Mouse (Mus musculus) gastrocnemius, postnatal 4 days (tissue): Measurements from ENCODE around the gene Creb5. TPM values are rescaled to one million over a fixed set of nuclear protein-coding genes. Genes with fewer than 3 reads are reported as not detected.

Experiments
- DNase-seq, 2 experiments: peaks; one replicate each; pipeline ENCODE4 v3.0.0; 2021 to 2022; ENCODE audit warnings: low spot score in 2 of 2, mixed read lengths in 2 of 2
- long read RNA-seq, 2 experiments: library from polyadenylated mRNA; stranded (forward); transcript quantifications; one replicate each; pipeline ENCODE4 v2.0.0; 2021
- total RNA-seq, 2 experiments: library from RNA; stranded (reverse); gene quantifications; 2 replicates each; pipeline ENCODE4 v1.2.3; 2021

Creb5 gene
- 10 to 100 TPM; 29.0 to 33.0 TPM for total RNA-seq
- long read RNA-seq, experiment 1, full-length matches to known transcripts, result 1 of 9 reads
- long read RNA-seq, experiment 1, partial matches to known transcripts, result 3 of 9 reads
- long read RNA-seq, experiment 1, other reads (novel, unspliced or antisense), result 5 of 9 reads
- long read RNA-seq, experiment 2, full-length matches to known transcripts, result 4 of 10 reads
- long read RNA-seq, experiment 2, partial matches to known transcripts, result 0 of 10 reads
- long read RNA-seq, experiment 2, other reads (novel, unspliced or antisense), result 6 of 10 reads

DNA sequence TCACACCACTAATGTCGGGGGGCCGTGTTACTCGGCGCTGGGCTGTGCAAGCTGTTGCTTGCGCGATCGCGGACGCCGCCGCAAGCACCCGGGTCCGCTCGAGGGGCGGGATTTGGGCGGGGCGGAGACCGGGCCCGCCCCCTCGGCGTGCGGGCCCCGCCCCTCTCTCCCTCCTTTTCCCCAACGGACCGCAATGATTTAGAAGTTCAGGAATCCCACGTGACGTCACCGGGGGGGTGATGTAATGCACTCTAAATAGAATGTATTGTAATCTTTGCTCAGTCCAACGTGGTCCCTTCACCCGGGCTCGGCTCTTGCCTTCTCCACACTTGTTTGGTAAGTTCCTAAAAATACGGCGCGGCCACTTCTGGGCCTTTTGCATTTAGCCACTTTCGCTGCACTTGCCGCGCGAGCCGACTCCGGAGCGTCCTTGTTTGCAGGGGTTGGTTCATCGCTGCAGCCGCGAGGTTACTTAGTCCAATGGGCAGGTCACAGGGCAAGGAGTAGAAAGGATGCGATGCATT lies at the start of gene Creb5:
TSS of gene Creb5 (plus strand) at position 233 of the 524 bp plus-strand sequence.
- DNase-seq, result peak; percentile 89 to 94

DNA sequence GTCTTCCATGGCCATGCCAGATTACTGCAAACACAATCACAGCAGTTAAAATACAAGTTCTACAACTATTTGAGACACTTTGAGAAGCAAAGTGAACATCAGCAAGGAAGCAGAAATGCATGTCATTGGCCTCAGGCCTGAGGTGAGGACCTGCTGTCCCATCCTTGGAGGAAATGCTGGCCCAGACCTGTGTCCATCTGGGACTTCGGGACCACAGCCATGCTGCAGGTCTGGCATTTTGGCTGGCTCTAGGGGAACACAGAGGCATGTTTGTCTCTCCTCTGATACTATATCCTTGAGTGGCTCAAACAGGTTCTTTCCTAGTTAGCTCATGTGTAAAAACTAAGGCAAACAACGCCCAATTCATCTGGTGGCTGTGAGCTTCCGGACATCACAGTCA lies 27.2 kb upstream of the Creb5 start:
- no peak for DNase-seq

DNA sequence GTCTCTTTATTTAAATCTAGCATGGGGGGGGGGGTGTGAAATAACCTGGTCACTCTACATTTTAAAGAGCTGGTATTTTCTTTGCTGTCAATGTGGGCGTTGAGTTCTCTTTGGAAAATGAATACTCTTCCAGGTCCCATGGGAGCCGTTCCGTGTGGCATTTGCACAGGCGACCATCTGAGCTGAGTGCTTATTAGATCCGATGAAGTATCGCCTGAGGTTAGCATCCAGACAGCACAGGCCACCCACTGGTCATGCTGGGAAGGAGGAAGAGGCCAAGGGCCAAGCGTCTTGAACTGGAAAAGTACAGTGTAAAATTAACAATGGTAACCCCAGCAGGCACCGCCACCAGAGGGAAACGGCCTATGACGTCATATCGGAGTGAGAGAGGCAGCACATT lies 24.7 kb upstream of the Creb5 start:
- DNase-seq, result no peak

DNA sequence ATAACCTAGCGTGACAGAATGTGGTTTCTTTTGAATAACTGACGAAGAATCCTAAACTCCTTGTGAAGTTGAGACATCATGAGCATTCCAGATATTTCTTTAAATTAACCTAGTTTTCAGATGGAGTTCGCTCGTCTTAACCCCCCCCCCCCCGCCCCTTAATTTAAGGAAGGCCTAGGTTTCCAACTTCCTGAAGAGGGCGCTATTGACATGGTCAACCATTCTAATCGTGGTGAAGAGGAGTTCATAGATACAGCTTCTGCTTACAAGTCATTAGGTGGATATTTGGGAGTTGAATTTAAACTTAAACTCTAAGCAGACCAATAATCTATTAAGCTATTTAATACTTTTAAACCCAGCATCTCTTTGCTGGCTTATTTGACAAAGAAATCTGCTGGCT lies 20.0 kb upstream of the Creb5 start:
- DNase-seq, result no peak

DNA sequence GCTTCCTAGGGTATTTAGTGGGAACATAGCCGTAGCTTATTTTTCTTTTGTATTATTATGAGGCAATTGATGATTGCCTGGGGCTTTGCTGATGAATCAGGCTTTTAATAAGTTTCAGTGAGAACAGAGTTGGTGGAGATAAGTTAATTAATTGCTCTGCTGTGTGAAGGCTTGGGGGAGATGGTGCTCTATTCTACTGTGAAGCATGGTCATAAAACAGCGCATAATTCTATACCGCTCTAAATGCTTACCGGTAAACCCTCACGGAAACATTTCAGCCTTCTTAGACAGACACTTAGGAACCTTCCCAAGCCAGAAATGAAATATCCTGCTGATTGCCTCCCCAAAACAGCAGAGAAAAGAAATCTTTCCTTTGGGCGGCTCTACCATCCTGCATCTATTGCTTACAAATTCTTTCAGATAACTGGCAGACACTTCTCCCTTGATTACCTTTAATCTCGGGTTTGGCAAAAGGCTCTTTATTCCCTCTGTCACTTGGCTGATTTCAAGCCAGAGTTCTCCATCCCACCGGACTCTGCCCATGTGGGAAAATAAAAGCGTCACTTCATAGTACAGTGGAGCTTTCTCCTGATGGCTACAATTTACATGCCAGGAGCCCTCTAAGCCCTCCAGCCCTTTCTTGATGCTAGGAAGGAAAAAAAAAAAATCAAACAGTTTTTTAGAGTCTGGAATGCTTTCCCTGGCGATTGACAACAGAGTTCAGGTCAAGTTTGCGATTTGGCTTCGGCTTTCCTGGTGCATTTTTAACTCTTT lies 19.2 kb upstream of the Creb5 start:
- no peak for DNase-seq

DNA sequence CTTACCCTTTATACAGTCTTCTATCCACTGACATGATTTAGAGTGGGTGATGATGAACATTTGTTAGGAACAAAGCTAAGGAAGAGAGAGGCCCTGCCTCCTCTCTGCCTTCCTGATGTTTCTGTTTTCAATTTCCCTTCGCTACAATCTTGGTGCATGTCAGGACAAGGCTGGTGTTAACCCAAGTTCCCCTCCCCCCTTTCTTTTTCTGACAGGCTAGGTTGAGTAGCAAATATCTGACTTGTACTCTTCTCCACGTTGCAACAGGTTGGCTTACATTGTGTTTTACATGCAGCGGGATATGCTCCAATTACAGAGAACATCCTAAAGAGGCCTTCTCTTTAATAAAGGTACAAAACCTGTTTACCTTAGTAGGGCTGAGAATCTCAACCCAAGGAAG lies 15.9 kb upstream of the Creb5 start:
- no peak for DNase-seq

DNA sequence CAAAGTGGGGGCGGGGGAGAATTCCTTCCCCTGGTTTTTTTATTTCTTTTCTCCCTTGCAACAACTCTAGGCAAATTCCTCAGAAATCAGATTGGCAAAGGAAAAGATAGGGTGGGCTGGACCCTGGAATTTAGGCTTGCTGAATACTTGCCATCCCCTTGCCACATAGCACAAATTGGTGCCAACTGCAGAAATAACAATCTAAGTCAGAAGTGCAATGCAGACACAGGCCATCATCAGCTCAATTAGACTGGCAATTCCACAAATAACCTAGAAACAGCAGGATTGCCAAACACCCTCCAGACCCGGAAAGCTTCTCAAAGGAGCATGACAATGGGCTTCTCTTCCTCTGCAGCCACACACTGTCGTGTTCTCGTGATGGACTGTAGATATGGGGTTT lies 15.4 kb upstream of the Creb5 start:
- DNase-seq, result no peak

DNA sequence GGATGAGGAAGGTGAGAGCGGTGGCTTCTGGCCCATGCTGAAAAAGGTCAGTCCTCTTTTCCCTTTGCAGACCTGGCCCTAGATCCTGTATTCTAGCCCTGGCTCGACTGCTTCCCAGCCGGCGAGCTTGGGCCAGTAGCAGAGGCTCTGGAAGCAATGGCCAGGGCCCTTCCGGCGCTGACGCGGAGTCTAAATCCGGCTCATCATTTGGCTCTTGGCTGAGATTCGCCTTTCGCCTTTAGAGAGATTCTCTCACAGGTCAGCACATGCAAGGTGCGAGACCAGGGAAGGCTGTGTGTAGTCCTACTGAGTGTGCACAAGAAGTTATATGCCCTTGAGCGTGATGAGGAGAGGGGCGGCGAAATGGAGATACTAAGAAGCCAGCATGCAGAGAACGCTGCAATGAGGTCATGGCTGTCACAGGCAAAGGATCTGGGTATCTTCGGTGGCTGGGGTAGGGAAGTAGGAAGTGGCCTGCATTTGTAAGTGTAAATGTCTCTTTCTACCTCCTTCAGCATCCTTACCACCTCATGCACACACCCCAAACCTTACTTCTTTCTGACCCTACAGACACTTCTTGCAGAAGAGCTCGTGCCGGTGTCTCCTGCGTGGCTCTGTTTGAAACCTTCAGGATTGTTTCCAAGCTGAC lies 557 bp upstream of the Creb5 start:
- peak in 1 of 2 experiments; percentile 56 for DNase-seq

DNA sequence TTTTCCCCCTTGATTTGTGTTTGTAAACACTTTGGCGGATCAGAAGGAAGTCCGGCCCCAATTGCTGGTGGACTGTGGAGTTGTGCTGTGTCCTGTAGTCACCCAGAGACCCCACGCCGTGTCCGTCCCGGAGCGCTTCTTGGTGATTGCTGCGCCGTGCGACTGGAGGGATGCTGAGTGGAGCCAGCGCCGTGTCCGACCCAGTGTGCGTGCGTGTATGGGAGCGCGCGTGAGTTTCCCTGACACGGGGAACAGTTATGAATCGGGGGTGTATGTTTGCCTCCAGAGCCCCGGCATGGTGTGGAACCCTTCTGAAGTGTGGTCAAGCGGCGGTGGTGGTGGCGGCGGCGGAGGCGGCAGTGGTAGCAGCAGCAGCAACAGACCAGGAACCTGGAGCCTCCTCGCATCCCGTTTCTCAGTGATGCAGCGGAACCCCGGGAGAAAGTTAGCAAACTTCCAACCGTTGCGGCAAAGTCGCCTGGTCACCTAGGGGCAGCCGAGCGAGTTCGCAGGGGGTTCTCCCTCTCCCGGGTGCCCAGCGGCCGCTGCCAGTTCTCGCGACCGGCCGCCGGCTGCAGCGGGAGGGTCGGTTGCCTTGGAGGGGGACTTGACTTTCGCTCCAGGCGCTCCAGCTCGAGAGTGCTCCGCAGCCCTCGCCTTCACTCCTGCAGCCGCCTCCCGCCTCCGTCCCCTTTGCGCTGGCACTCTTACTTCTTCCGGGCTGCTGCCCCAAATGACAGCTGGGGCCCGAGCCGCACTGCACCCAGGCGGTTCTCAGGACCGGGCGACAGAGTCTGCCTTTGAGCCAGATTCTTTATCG lies 702 bp downstream of the Creb5 start:
- DNase-seq, result peak; percentile 27 to 67

DNA sequence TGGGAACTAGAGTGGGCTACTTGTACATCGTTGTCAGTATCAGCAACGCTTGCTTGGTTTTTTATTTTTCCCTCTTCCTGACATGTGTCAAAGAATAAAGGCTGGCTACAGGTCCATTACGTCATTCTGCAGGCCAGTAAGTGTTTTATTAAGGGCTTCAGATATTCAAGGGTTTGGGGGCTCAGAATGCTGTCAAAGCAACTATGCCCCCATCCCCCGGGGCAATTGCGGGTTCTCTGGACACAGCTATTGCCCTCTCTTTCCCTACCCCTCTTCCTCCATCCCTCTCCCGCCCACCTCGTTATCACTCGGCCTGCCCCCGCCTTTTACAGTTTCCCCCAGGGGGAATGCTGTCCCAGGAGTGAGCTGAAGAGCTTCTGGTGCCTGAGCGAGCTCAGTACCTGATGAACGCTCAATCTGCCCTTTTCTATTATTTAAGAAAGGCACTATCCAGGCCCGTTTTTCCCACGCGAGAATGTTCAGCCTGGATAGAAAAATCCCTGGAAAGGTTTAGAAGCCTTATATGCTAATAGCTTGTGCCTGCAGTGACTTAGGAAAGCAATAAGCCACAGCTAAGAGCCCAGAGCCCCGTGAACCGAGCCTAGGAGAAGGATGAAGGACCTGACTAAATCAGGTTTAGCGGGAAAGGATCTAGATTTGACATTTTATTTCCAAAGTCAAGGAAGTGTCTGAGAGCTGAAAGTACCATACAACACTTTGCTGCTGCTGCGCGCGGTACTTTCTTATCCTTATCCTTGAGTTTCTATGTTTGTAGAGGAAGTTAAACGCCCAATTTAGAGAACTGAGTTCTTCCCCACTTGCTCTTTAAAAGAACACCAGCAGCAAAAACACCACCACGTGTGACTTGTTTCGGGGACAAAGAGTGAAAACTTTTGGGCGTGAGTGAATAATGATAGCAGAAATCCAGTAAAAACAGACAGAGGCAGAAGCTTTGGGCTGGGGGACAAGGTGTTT lies 1.8 kb downstream of the Creb5 start:
- DNase-seq, result peak in 1 of 2 experiments; percentile 20

DNA sequence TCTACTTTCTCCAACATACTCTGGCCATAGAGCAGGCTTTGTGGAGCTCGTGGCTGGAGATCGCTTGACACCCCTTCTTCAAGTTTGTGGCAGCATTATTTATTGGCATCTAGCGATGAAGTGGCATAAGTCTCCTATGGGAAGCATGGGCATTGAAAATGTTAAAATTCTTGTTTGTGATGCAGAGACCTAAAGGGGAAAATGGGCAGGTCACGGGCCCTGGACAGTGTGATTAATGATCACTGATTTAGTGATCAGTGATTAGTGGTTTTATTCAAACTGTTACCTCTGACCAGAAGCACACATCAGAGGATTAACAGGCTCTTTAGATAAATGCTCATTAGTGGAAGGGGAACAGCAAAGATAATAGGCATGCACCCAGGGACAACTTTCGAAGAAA lies 2.6 kb downstream of the Creb5 start:
- DNase-seq, result no peak

DNA sequence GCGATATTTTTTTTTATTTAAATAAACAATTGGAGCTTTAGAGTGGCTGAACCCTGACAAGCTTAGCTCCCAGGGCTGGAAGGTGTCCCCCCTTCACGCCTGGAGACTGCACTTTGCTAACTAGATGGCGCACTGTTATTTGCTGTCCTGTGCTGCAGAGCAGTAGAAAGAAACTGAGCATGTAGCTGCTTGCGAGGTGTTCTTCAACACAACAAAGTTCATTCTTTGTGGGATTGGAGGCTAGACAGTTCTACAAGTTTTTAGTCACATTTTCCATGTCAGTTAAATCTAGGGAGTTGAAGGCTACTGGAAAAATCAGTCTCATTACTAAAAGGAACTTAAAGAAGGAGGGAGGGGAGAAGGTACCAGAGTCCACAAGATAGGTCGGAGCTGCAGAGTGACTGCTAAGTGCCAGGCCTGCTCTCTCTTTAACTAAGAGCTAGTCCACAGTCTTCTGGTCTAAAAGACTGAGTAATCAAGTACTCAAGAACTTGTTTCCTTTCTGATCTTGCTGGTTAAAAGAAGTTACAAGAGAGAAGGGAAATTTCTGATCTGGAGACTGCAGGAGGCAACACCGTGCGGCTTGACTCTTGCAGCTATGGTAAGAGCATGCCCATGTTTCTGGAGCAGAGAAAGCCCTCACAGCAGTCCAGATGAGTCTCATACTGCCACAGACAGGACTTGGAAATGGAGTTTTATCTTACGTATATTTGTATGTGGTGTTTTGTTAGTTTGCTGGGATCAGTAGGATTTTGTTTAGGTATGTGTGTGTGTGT lies 3.3 kb downstream of the Creb5 start:
- DNase-seq, result no peak

DNA sequence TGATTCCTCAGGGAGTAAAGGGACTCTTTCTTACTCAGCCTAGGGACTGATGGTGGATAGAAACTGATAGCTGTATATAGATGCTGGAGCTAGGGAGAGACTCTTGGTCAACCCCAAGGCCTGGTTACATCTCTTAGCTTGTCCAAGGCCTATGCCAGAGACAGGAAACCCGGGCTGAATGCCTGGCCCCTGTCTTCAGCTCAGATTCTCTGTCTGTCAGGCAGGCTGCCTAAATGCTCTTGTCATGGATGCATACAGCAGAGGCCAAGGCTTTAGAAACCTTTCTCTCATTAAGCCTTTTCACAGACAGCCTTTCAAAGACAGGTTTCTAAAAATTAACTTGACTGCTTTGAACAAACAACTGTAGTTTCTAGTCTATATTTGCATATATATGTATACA lies 5.9 kb downstream of the Creb5 start:
- no peak for DNase-seq

DNA sequence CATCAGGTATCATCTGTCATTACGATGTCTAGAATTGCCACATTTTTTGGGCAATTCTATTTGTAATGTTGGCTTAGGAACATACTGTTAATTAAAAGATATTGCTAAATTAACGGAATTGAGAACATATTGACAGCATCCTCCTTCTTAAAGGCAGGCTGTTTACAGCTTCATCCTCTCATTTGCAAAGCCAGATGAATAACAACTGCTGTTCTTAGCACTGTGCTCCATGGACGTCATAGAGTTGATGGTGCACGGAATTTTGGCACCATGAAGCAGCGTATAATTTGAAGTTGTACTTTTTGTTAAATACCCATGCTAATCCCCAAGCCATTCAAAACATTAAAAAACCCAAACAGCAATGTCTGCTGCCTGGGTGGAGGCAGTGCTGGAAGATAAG lies 10.8 kb downstream of the Creb5 start:
- no peak for DNase-seq

DNA sequence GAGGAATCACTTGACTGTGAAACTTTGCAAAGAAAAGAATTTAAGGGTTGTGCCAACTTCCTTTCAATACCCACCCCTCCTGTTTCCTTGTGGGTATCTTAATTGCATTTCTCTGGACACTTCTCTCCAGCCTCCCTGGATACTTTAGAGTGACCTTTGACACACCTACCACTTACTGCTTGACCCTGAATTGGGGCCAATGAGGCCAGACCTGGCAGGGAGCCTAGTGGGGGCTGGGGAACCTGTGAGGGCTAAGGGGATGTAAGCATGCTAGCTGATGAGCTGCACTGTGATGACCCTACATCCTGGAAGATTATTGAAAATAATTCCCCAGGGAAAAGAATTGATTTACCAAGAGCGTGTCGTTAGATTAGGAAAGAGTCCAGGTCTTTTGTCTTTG lies 17.1 kb downstream of the Creb5 start:
- DNase-seq, result no peak

DNA sequence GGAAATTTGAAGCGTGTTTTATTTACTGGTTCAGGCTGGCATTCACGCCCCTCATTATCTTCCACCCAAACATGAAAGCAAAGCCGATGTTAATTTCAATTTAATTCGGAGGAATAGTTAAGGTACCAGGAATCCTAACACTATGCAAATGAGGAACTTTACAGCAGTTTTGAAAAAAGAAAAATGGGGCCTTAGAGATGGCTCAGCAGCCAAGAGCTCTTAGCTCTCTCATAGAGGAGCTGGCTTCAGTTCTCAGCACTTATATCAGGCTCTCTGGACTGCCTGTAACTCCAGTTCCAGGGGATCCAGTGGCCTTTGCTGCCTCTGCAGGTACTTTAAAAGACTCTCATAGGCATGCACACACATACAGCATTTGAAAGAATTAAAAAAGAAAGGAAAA lies 19.1 kb downstream of the Creb5 start:
- no peak for DNase-seq

DNA sequence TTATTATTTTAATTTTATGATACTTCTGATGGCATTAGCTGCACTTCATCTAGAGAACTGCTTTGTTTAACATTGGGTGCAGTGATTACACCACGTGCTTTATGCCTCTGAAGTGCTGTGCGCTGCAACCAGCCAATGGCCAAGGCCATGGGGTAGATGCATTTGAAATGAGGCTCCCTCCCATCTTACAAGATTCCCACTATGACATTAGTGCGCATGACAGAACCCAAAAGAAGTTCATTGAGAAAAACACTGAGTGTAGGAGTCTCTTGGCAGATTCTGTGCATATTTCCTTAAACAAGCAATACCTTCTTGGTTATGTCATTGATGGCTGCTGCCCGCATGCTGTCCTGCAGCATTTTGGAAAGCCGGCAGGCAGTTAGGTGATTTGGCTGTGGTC lies 19.6 kb downstream of the Creb5 start:
- DNase-seq, result no peak

DNA sequence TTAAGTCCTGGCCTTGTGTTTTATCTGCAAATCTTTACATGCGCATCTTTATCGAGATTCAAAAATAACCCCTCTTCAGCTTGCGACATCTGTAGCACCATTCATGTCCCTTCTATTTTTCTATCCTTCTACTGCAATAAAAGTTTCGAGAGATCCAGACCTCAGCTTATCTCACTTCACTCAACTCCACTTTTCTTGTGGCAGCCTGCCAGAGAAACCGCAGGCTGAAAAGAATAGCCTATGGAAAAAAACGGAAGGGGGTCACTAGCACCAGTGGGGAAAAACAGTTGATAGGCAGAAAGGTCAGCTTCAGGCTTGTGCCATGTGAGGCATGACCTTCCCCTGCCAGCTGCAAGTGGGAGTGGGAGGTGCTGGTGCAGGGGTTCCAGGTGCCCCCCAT lies 21.6 kb downstream of the Creb5 start:
- no peak for DNase-seq

DNA sequence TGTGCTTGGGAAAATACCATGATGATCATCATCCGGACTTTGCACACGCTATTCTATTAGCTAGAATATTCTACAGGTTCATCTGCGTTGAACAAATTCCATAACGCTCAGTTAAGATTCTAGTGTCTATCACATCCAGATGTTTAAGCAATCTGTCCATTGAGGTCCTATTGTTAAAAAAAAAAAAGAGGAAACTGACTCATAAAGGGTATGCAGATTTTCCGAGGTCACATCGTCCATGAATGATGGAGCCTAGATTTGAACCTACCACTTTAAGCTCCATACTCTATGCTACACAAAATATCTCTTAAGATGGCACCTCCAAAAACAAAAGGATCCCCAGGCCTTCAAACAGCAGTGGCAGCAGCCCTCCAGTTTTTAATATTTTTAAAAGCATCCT lies 26.5 kb downstream of the Creb5 start:
- DNase-seq, result no peak
